ENCODE assay signal across 8 mouse cellular contexts in the genomic region with DNA sequence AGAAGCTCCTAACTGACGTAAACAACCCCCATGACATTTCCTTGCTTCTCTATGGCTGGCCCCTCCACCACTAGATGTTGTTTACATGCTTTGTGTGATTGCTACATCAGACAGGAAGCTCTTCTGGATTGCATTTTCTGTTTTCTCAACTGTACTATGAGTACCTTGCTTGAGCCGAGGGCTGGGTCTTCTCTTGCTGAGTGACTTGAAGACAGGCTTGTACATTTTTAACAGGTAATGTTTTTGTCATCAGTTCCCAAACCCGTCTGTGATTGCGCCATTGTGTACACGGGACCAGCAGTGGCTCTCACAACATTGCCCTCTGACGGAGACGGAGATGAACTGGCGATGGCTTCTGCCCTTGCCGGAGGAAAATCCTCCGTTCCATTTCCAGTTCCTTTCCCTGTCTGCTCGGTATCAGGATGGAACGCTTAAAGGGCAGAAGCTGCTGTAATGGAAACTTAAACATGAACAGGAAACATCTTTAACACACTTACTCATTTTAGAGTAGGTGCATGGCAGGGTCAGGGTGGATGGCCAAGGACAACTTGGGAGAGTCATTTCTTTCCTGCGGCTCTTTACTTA.
A peak's percentile ranks its signal among the peaks of the same experiment; 100 is the strongest.
DNase-seq lines count a peak whose midpoint lies in the region; ATAC-seq and TF ChIP-seq lines count a peak whose summit lies in the region.

No protein-coding gene starts in this region.

- no peak for TF ChIP-seq CTCF in thymus, adult 2 months (IDR thresholded peaks at IDR 0.05; ENCODE audit: borderline replicate concordance, control insufficient read depth, extremely low read depth, insufficient read depth, low read length, poor library complexity)
- peak; percentile 50 for TF ChIP-seq CTCF in stomach, postnatal 0 days (IDR thresholded peaks at IDR 0.05; ENCODE audit: low read depth)

- H3K4me2 ChIP-seq in heart, embryonic 15.5 days: no peak overlapping the region
- peak overlapping the region; percentile 2; the same call in 1 of the 2 replicates for H3K4me2 ChIP-seq in liver, embryonic 13.5 days
- no peak overlapping the region for H3K4me2 ChIP-seq in stomach, postnatal 0 days (replicated peaks; ENCODE audit: low read depth)

- 82% methylated on average over 13 of the region's 13 CpGs for WGBS in thymus, adult 2 months
- 72% methylated on average over 13 of the region's 13 CpGs for WGBS in heart, embryonic 15.5 days
- WGBS in liver, embryonic 13.5 days (ENCODE audit: insufficient replicate concordance): 60% methylated on average over 13 of the region's 13 CpGs
- 65% methylated on average over 13 of the region's 13 CpGs for WGBS in stomach, postnatal 0 days

- peak overlapping the region; percentile 45 for H3K27ac ChIP-seq in thymus, adult 2 months (ENCODE audit: control insufficient read depth, insufficient read depth, low read length)
- H3K27ac ChIP-seq in heart, embryonic 15.5 days: 0 out of 2 replicates have a peak overlapping the region, but pooled peaks have one; percentile 11
- H3K27ac ChIP-seq in liver, embryonic 13.5 days: no peak overlapping the region
- no peak overlapping the region for H3K27ac ChIP-seq in stomach, postnatal 0 days (replicated peaks)

- H3K27me3 ChIP-seq in thymus, adult 2 months (ENCODE audit: control insufficient read depth, insufficient read depth, low read length): no peaks in the 10 kb centered on the region
- H3K27me3 ChIP-seq in heart, embryonic 15.5 days: no peaks in the 10 kb centered on the region
- H3K27me3 ChIP-seq in liver, embryonic 13.5 days: no peaks in the 10 kb centered on the region
- no peaks in the 10 kb centered on the region for H3K27me3 ChIP-seq in stomach, postnatal 0 days (ENCODE audit: control insufficient read depth, insufficient read depth, low read length)

- DNase-seq in thymus, adult 2 months: no peak
- no peak for DNase-seq in thymus, postnatal 4 days
- DNase-seq in liver, embryonic 13.5 days: no peak
- no peak for DNase-seq in stomach, postnatal 0 days (ENCODE audit: low spot score)
- DNase-seq in layer of hippocampus, postnatal 10 days (ENCODE audit: low spot score in 2 of 2): no peak
- DNase-seq in spleen, postnatal 14 days (ENCODE audit: low spot score in 2 of 2): no peak
- no peak for DNase-seq in layer of hippocampus, adult 11-12 months (ENCODE audit: low spot score)

- ATAC-seq in heart, embryonic 15.5 days (replicated peaks; ENCODE audit: insufficient number of reproducible peaks, insufficient read depth, low FRiP score, low read depth): peak; percentile 60; the same call in 1 of the 2 replicates
- peak; percentile 36; the same call in 1 of the 2 replicates for ATAC-seq in liver, embryonic 13.5 days (ENCODE audit: low read depth)
- ATAC-seq in stomach, postnatal 0 days (ENCODE audit: low FRiP score, low TSS enrichment): no peak

- H3K4me1 ChIP-seq in thymus, adult 2 months (replicated peaks; ENCODE audit: control insufficient read depth, insufficient read depth, low read length): peaks cover 19% of the 10 kb centered on the region
- peaks cover 6% of the 10 kb centered on the region for H3K4me1 ChIP-seq in heart, embryonic 15.5 days (replicated peaks)
- H3K4me1 ChIP-seq in liver, embryonic 13.5 days (replicated peaks): 0 out of 2 replicates have a peak, but pooled peaks cover 4% of the 10 kb centered on the region
- H3K4me1 ChIP-seq in stomach, postnatal 0 days (replicated peaks; ENCODE audit: control insufficient read depth, insufficient read depth): no peaks in the 10 kb centered on the region

- TF ChIP-seq EP300 in stomach, postnatal 0 days (optimal IDR thresholded peaks at IDR 0.05): no peak

- TF ChIP-seq POLR2A in thymus, adult 2 months (IDR thresholded peaks at IDR 0.05; ENCODE audit: control insufficient read depth, extremely low read depth, insufficient read depth, low read length, poor library complexity): no peak

- no peaks in the 10 kb centered on the region for H3K36me3 ChIP-seq in thymus, adult 2 months (ENCODE audit: control insufficient read depth, insufficient read depth, low read length)
- no peaks in the 10 kb centered on the region for H3K36me3 ChIP-seq in heart, embryonic 15.5 days
- no peaks in the 10 kb centered on the region for H3K36me3 ChIP-seq in liver, embryonic 13.5 days
- no peaks in the 10 kb centered on the region for H3K36me3 ChIP-seq in stomach, postnatal 0 days (ENCODE audit: control insufficient read depth, insufficient read depth, low read length)

- no peaks in the 10 kb centered on the region for H3K9me3 ChIP-seq in heart, embryonic 15.5 days (replicated peaks)
- H3K9me3 ChIP-seq in liver, embryonic 13.5 days (replicated peaks): no peaks in the 10 kb centered on the region
- no peaks in the 10 kb centered on the region for H3K9me3 ChIP-seq in stomach, postnatal 0 days (ENCODE audit: control insufficient read depth, low read length)

- no peak overlapping the region for H3K9ac ChIP-seq in heart, embryonic 15.5 days
- H3K9ac ChIP-seq in liver, embryonic 13.5 days: no peak overlapping the region
- no peak overlapping the region for H3K9ac ChIP-seq in stomach, postnatal 0 days (ENCODE audit: low read length)

- H3K4me3 ChIP-seq in thymus, adult 2 months (ENCODE audit: control insufficient read depth, insufficient read depth, low read length): no peak overlapping the region
- H3K4me3 ChIP-seq in heart, embryonic 15.5 days: no peak overlapping the region
- H3K4me3 ChIP-seq in liver, embryonic 13.5 days (replicated peaks): no peak overlapping the region
- H3K4me3 ChIP-seq in stomach, postnatal 0 days (ENCODE audit: low read depth, low read length): no peak overlapping the region

Comparison
In these comparisons a context has a peak if more than half of its experiments do, and no peak if none do; other contexts are left out.
1. H3K27ac ChIP-seq: peak in thymus, adult 2 months (single experiment) and heart, embryonic 15.5 days (single experiment); none in liver, embryonic 13.5 days (single experiment) and stomach, postnatal 0 days (single experiment).